Mouse (Mus musculus): Measurements from ENCODE around the gene Tapbp.

DNA sequence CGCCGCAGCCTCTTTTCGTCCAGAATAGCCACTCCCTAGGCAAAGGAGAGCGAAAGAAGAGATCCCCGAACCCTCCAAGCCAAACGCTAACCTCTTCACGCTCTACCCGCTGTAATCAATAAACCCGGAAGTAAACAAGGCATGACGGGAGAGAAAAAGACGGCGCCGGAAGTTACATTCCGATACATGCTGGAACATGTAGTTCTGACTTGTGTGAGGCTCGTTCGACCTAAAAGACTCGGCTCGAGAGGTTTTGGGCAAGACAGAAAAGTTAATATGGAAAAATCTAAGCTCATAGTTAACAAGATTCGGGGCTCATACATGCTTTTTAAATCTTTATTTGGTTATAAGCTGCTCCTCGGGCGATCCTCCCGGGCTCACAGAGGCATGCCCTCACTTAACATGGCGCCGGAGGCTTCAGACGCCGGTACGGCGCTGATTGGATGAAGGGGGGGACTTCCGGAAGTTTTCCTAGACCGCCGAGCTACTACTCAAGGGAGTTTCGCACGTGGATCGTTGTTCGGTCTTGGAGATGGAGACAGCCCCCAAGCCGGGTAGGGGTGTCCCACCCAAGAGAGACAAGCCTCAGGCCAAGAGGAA lies 24.6 kb downstream of the Tapbp start, which contains the start of the genes Pfdn6 and Wdr46:
- no peak for TF ChIP-seq CTCF (IDR thresholded peaks at IDR 0.05; ENCODE audit: borderline replicate concordance, insufficient read depth, low read depth, low read length)
- peak; percentile 79; the same call in 1 of the 2 replicates for TF ChIP-seq POLR2A (IDR thresholded peaks at IDR 0.05; ENCODE audit: borderline replicate concordance, insufficient read depth, low read length)

Data from cerebellum, adult 2 months (tissue).